Mouse (Mus musculus) left cerebral cortex, postnatal 14 days (tissue): ENCODE measurements around the gene Myo5c. TPM values are rescaled to one million over a fixed set of nuclear protein-coding genes. Genes with fewer than 3 reads are reported as not detected.

ENCODE experiments used
- DNase-seq, 2 experiments: peaks; one replicate each; pipeline ENCODE4 v3.0.0; 2021 to 2022; ENCODE audit warnings: low spot score in 2 of 2, mixed read lengths in 1 of 2
- intact Hi-C: fragments of 180-260 bp; cut with DNase I; formaldehyde crosslinking; loops from one replicate; pipeline ENCODE4 v1.15.1; 2025
- total RNA-seq, 2 experiments: library from RNA; stranded (reverse); gene quantifications; 2 replicates each; pipeline ENCODE4 v1.2.3; 2021

Gene Myo5c
- total RNA-seq, 2 experiments from 2014 or later = 1.9 to 4.0 TPM

- intact Hi-C loops = no loop called here
- DNase-seq = no peak
Measured at GRCm38 (mm10) chr9:75238179-75238578, 6.4 kb downstream of the Myo5c start.

GRCm38 (mm10) chr9:75243052-75243451, 11.2 kb downstream of the Myo5c start:
- intact Hi-C loops = no loop called here
- DNase-seq = no peak

GRCm38 (mm10) chr9:75243730-75244406, 12.0 kb downstream of the Myo5c start:
- intact Hi-C loops = no loop called here
- DNase-seq = peak in 1 of 2 experiments; percentile 78

- intact Hi-C loops = no loop called here
- no peak for DNase-seq
Measured at GRCm38 (mm10) chr9:75244527-75244926, 12.7 kb downstream of the Myo5c start.

DNA sequence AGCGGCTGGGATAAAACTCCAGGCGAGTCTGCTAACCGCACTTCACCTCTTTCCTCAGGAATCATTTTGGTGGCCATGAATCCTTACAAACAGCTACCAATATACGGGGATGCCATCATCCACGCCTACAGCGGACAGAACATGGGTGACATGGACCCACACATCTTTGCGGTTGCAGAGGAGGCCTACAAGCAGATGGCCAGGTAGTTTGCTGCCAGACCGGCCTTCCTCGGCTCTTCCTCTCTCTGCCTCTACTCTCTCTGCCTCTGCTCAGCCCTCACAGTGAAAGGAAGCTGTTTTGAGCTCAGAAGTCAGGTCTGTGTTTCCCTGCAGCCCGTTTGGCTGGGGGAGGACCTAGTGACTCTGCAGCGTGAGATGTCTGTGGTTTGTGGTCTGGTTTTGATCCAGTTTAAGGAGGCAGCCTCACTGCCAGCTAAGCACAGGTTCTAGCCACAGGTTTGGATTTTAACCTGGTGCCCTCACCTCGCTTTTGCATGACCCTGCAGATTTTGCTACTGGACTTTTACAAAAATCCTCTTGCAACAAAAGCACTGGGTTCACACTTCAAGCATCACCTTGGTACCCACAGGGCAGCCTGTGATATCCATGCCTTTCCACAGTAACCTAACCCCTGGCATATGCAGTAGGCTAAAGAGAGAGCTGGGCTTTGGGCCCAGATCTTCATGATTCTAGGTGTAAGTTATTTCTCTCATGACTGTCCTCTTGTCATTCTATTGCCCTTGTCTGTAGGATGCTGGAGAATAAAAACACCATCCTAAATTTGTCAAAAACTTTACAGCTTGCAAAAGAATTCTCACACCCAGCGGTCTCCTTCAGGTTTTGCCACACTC, 14.5 kb downstream of the Myo5c start:
- intact Hi-C loops = loop anchor here (5.0 kb wide), 1 partner anchor 44 kb away; no protein-coding TSS in a partner anchor
- DNase-seq = no peak

GRCm38 (mm10) chr9:75247870-75248269, 16.1 kb downstream of the Myo5c start:
- DNase-seq = peak in 1 of 2 experiments; percentile 60
- intact Hi-C loops = loop anchor here (5.0 kb wide), 1 partner anchor 46 kb away; no protein-coding TSS in a partner anchor

DNA sequence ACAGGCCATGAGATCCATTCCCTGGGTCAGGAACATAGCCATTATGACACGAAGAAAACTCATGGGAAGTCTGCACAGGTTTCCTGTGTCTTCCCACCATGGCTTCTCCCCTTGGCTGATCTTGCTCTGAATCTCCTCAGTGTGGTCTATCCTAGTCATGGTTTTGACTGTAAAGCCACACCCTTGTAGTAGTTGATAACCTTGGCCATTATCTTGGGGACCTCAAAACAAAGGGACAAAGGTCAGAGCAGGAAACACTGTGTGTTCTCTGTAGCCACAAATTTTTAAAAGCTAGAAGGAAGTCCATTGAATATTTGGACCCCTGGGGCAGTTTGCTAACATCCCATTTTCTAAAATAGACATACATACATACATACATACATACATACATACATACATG, 16.5 kb downstream of the Myo5c start:
- intact Hi-C loops = loop anchor here (5.0 kb wide), 1 partner anchor 46 kb away; no protein-coding TSS in a partner anchor
- no peak for DNase-seq

- intact Hi-C loops = loop anchor here (5.0 kb wide), 1 partner anchor 47 kb away; no protein-coding TSS in a partner anchor
- DNase-seq = no peak
Measured at GRCm38 (mm10) chr9:75248874-75249273, 17.1 kb downstream of the Myo5c start.

- intact Hi-C loops = loop anchor here (5.0 kb wide), 1 partner anchor 41 kb away; no protein-coding TSS in a partner anchor
- peak in 1 of 2 experiments; percentile 52 for DNase-seq
Measured at GRCm38 (mm10) chr9:75253158-75253557, 21.3 kb downstream of the Myo5c start.

- intact Hi-C loops = loop anchor here (5.0 kb wide), 1 partner anchor 41 kb away; no protein-coding TSS in a partner anchor
- DNase-seq = peak in 1 of 2 experiments; percentile 37
Measured at GRCm38 (mm10) chr9:75253766-75254165, 21.9 kb downstream of the Myo5c start.

DNA sequence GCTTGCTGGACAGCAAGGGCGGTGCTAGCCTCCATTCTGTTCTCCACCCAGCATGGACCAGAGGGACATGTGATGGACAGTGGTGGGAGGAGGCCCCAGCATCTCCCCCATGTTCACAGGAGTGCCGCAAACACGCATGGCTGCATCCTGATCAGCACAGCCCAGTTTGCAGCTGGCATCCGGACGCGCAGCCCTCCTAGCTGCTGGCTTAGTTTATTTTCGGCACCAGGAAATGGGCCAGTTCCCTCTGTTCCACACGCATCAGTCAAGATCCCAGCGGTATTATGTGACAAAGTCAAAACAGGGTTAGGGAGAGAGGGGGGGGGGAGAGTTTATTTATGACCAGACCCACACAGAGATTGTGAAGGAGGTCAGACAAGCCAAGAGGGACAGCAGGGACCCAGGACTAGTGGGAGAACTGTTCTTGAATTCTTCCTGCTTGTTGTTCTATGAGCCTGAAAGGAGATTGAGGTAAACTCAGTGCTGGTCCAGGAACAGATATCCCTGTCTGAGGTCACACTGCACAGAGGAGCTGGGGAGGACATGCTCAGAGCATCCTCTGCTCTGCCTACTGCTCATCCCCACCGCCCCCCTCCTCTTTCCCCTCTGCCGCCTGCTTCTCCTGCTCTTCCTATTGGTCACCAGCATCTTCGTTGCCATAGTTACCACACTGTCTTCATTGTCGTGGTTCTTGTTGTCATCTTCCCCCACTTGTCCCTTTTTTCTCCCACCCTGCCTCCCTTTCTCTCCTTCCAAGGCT, 22.6 kb downstream of the Myo5c start:
- peak; percentile 73 to 91 for DNase-seq
- intact Hi-C loops = loop anchor here (5.0 kb wide), 1 partner anchor 42 kb away; no protein-coding TSS in a partner anchor

DNA sequence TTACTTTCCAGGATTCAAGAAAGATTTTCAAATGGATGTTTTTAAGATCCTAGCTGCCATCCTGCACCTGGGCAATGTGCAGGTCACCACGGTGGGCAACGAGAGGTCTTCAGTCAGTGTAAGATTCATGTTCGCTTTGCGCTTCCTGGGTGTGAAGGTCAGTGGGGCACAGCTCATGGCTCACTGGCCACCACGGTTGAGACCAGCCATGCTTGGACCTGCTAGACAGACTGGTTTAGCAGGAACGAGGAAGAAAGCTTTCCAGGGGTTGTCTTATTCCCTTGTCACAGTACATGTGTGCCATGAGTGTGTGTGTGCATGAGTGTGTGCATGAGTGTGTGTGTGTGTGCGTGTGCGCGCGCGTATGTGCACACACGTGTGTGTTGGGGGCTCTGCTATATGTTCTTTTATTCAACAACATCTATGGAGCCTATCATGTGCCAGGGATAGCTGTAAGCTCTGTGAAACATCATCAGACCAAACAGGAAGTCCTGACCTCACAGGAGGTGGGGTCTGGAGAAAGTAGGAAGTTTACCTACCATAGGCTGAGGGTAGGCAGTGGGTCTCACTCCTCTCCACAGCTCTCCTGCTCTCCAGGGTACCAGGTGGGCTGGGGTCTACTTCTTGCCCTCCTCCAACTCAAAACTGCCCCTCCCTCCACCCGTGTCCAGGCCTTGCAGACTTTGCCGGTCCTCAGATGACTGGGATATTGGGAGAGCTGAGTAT, 24.2 kb downstream of the Myo5c start:
- intact Hi-C loops = no loop called here
- no peak for DNase-seq

GRCm38 (mm10) chr9:75258792-75259191, 27.0 kb downstream of the Myo5c start:
- intact Hi-C loops = no loop called here
- DNase-seq = no peak

- no peak for DNase-seq
- intact Hi-C loops = loop anchor here (5.0 kb wide), 2 partner anchors 62 to 207 kb away; no protein-coding TSS in a partner anchor
Measured at GRCm38 (mm10) chr9:75259656-75260055, 27.8 kb downstream of the Myo5c start.

DNA sequence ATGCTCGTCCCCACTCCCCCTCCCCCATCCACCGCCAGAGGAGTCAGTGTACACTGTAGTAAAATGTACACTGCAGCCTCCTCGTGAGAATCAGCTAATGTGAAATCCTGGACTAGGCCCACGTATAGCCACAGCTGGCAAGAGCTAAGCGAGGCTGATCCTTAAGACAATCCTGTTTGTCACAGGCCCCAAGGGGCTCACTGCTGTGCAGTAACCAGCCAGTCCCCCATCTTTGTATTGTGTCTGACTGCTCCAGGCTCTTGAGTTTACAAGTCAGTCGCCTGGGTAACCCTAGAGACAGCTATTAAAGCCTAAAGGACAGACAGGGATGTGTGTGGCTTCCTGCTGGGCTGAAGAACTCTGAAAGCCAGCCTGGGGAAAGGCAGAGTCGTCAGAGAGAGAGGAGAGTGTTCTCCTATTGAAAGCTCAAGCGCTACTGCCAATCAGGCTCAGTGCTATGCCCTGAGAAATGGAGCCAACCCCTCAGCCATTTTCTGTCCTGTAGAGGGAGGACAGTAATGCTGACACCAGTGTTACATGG, 29.6 kb downstream of the Myo5c start:
- intact Hi-C loops = loop anchor here (5.0 kb wide), 2 partner anchors 64 to 209 kb away; no protein-coding TSS in a partner anchor
- no peak for DNase-seq

- DNase-seq = peak; percentile 65 to 81
- intact Hi-C loops = loop anchor here (5.0 kb wide), 2 partner anchors 65 to 210 kb away; no protein-coding TSS in a partner anchor
Measured at GRCm38 (mm10) chr9:75262235-75262826, 30.5 kb downstream of the Myo5c start.

GRCm38 (mm10) chr9:75264008-75264718, 32.3 kb downstream of the Myo5c start:
- no peak for DNase-seq
- intact Hi-C loops = loop anchor here (5.0 kb wide), 2 partner anchors 67 to 212 kb away; no protein-coding TSS in a partner anchor
